Mouse (Mus musculus) forebrain, embryonic 12.5 days (tissue): ENCODE measurements around the gene Proser2. TPM values are rescaled to one million over a fixed set of nuclear protein-coding genes. Genes with fewer than 3 reads are reported as not detected.
"Not testable (repeated sequence)": the region's sequence is repeated elsewhere in the genome, so short reads cannot be mapped to it uniquely, and the experiment has no call there.

Experiments
- ATAC-seq: fragments of 200-750 bp; cut with Nextera tagmentation; 2 replicates; pipeline ENCODE4 v1.8.0; 2017; ENCODE audit warnings: moderate TSS enrichment; ENCODE audit not compliant: low FRiP score
- H3K27ac ChIP-seq: fragments of 300-500 bp; sonication (generic); 2 replicates; pipeline ENCODE4 v1.5.1; 2016; ENCODE audit warnings: mild to moderate bottlenecking
- H3K27me3 ChIP-seq: fragments of 300-500 bp; sonication (generic); 2 replicates; pipeline ENCODE4 v1.6.1; 2016; ENCODE audit warnings: mild to moderate bottlenecking
- H3K36me3 ChIP-seq: fragments of 300-500 bp; sonication (generic); replicated peaks from 2 replicates; pipeline ENCODE4 v1.6.1; 2016; ENCODE audit warnings: mild to moderate bottlenecking
- H3K4me1 ChIP-seq: fragments of 300-500 bp; sonication (generic); 2 replicates; pipeline ENCODE4 v1.6.1; 2016
- H3K4me2 ChIP-seq: fragments of 300-500 bp; sonication (generic); 2 replicates; pipeline ENCODE4 v1.6.1; 2016; ENCODE audit warnings: mild to moderate bottlenecking, moderate library complexity
- H3K4me3 ChIP-seq: fragments of 300-500 bp; sonication (generic); replicated peaks from 2 replicates; pipeline ENCODE4 v1.5.1; 2016; ENCODE audit warnings: mild to moderate bottlenecking
- H3K9ac ChIP-seq: fragments of 300-500 bp; sonication (generic); 2 replicates; pipeline ENCODE4 v1.6.1; 2016; ENCODE audit warnings: mild to moderate bottlenecking
- H3K9me3 ChIP-seq: fragments of 300-500 bp; sonication (generic); 2 replicates; pipeline ENCODE4 v1.6.1; 2016
- WGBS: fragments of 180-500 bp; shearing (Covaris S2); methylation state at CpG from one replicate; pipeline ENCODE4 v1.1.7; 2016; 5-methylcytosine and 5-hydroxymethylcytosine counted together
- polyA plus RNA-seq: library from polyadenylated mRNA; unstranded; fragments of >200 nt; fragmentation: Nextera tagmentation; extraction: Ambion mirVana; gene quantifications from 2 replicates; pipeline ENCODE4 v1.2.1, GENCODE M21; 2016

Proser2 gene
- polyA plus RNA-seq, 1 experiment from 2014 or later, result 2.6 TPM

DNA sequence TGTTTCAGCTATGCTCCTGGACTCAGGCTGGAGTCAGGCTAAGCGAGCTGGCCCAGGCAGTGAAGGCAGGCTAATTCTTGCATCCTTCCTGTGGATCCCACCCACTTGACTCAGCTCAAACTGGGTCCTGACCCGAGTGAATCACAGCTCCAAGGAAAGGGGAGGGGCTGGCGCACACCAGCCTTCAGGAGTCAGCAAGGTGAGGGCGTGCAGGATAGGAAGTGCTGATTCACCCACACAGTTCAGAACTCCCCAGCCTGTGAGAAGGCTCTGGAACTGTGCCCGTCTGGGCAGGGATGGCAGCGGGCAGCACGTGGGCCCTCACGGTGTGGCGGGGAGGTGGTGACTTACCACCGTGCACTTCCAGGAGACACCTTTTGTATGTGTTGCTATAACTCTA lies 11.8 kb downstream of the Proser2 start:
- no peaks in the 10 kb centered on the region for H3K36me3 ChIP-seq
- 83% methylated on average over 10 of the region's 10 CpGs for WGBS
- H3K4me1 ChIP-seq, result no peaks in the 10 kb centered on the region
- no peak overlapping the region for H3K4me3 ChIP-seq
- no peak overlapping the region for H3K27ac ChIP-seq
- ATAC-seq, result no peak
- H3K9me3 ChIP-seq, result no peaks in the 10 kb centered on the region
- H3K9ac ChIP-seq, result no peak overlapping the region
- no peak overlapping the region for H3K4me2 ChIP-seq
- no peaks in the 10 kb centered on the region for H3K27me3 ChIP-seq

DNA sequence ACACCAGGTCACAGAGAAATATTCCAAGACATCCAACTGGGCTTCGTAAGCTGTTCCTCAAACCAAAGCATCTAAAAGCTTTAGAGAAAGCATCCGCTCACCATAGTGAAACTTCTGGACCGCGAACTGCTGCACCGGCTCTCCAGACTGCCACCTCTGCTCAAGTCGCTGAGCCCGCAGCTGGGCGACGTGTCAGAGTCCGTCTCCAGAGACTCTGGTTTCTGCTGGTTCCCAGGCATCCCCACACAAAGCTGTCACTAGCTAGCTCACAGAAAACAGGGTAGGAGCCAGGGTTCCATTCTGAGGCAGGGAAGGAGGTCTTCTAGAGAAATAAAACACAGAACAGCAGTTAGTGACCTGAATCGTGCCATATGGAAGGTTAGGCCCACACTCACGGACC lies 16.2 kb downstream of the Proser2 start:
- Histone ChIP-seq H3K9ac (no peak overlapping the region), H3K9me3 (no peaks in the 10 kb centered on the region), H3K36me3 (no peaks in the 10 kb centered on the region), H3K4me2 (no peak overlapping the region), H3K4me3 (no peak overlapping the region), H3K27me3 (no peaks in the 10 kb centered on the region), H3K27ac (no peak overlapping the region), H3K4me1 (no peaks in the 10 kb centered on the region)
- no peak for ATAC-seq
- 84% methylated on average over 12 of the region's 12 CpGs for WGBS

DNA sequence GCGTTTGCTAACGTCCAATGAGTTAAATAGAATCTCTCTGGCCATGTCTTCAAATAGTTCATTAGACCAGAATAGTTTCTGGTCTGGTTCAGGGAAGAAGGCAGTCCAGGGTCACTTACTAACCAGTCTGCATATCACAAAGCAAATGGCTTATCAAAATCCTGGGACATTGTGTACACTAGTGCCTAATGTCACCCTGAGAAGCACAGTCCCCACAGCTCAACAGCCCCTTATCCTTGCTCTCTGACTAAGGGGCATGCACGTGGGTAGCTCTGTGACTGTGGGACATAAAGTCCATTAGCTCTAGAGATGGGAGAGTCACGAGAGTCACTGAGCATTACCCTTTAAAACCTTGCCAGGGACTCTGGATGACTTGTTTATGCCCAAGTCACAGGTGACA lies 17.4 kb downstream of the Proser2 start:
- Histone ChIP-seq H3K4me2 (no peak overlapping the region), H3K36me3 (no peaks in the 10 kb centered on the region), H3K4me1 (no peaks in the 10 kb centered on the region), H3K27me3 (no peaks in the 10 kb centered on the region), H3K4me3 (no peak overlapping the region), H3K9ac (no peak overlapping the region), H3K9me3 (no peaks in the 10 kb centered on the region), H3K27ac (no peak overlapping the region)
- ATAC-seq, result no peak
- WGBS, result 71% methylated on average over 4 of the region's 4 CpGs

DNA sequence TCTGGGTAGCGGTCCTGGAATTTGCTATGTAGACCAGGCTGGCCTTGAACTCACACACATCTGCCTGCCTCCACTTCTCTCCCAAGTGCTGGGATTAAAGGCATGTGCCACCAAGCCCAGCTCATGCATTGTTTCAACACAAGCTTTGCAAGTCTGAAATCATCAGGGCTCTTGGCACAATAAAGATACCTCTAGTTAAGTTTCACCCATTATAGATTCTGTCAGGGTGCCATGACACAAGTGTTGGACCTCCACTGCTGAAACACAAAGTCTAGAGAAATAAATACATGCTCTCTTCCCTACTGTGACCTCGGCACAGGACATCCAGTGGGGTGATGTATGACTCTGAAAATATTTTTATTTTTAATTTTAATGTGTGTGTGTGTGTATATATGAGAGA lies 24.6 kb downstream of the Proser2 start:
- H3K4me1 ChIP-seq, result peaks cover 4% of the 10 kb centered on the region
- no peaks in the 10 kb centered on the region for H3K9me3 ChIP-seq
- no peak overlapping the region for H3K4me2 ChIP-seq
- H3K36me3 ChIP-seq, result no peaks in the 10 kb centered on the region
- H3K9ac ChIP-seq, result no peak overlapping the region
- H3K4me3 ChIP-seq, result no peak overlapping the region
- peaks cover 13% of the 10 kb centered on the region for H3K27me3 ChIP-seq
- no peak overlapping the region for H3K27ac ChIP-seq
- whole genome bisulfite sequencing, result 92% methylated on average over 2 of the region's 2 CpGs
- no peak for ATAC-seq

DNA sequence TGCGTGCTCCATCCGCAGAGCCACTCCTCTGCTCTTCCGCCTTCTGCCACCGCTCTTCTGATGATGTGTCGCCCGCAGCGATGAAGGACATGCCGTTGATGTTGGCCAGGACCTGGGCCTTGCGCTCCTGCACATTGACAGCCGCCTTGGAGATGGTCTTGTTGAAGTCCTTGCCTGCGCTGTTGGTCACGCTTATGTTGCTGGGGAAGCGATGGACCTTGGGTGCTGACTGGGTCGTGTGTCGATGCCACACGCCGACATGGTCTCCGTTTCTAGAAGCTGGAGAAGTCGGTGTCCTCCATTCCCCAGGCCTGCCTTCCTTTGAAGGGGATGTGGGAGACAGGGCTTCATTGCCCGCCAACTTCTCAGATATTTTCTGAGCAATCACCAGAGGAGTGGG lies 29.3 kb downstream of the Proser2 start:
- no peak for ATAC-seq
- Histone ChIP-seq H3K9me3 (no peaks in the 10 kb centered on the region), H3K4me1 (peaks cover 12% of the 10 kb centered on the region), H3K9ac (peak overlapping the region; percentile 47), H3K4me2 (peak overlapping the region; percentile 91), H3K27ac (no peak overlapping the region), H3K27me3 (peaks cover 21% of the 10 kb centered on the region), H3K4me3 (peak overlapping the region; percentile 49), H3K36me3 (no peaks in the 10 kb centered on the region)
- 45% methylated on average over 20 of the region's 20 CpGs for WGBS

DNA sequence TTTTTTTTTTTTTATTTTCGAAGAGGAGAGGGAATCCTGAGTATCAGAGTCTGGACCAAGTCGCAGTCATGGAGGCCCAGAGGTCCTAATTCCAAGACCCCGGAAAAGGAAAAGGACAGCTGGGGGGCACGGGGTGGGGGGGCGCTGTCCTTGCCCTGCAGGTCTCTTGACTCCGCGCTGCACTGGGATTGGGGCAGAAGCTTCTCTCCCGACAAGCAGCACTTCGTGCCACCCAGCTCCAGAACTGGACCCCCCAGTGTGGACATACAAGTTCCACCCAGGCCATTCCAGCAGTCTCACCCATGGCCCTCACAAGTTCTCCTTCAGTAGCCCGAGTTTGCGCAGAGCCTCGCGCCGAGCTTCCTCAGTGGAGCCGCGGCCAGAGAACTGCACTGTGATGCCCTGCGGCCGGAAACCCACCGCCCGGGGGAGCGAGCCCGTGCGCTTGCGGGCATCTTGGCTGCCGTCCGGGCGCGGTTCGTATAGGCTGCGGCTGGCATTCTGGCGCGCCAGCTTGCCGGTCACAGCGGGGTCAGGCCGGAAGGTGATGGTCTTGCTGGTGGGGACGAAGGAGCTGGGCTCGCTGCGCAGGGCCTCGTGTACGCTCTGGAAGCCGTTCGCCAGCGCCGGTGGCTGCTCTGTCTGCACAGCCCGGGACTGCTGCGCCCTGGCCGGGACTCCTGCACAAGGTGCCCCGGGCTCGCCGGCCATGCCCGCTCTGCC lies 29.8 kb downstream of the Proser2 start:
- no peaks in the 10 kb centered on the region for H3K36me3 ChIP-seq
- no peak overlapping the region for H3K27ac ChIP-seq
- H3K9me3 ChIP-seq, result no peaks in the 10 kb centered on the region
- peak; percentile 57 for ATAC-seq
- peak overlapping the region; percentile 49 for H3K4me3 ChIP-seq
- 13% methylated on average over 50 of the region's 51 CpGs for WGBS
- H3K9ac ChIP-seq, result peak overlapping the region; percentile 47
- H3K4me2 ChIP-seq, result peak overlapping the region; percentile 91
- peaks cover 12% of the 10 kb centered on the region for H3K4me1 ChIP-seq
- peaks cover 21% of the 10 kb centered on the region for H3K27me3 ChIP-seq

DNA sequence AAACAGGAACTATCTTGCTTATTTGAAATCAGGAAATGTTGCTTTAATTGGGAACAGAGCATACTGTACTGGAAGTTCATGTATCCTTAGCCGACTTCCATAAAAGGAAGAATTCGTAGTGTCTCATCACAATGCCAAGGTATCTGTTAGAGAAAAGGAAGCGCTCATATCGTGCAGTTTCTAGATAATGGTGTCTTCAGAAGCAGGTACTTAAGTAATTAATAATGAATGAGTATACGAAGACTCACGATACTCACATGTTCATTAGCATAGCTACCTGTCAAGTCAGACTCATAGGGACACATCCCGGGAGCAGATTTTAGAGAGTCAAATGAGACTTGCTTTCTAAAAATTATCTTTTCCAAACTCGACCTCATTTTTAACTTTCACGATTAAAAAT lies 30.6 kb downstream of the Proser2 start:
- Histone ChIP-seq H3K9me3 (no peaks in the 10 kb centered on the region), H3K4me2 (no peak overlapping the region), H3K4me1 (peaks cover 12% of the 10 kb centered on the region), H3K27me3 (peaks cover 21% of the 10 kb centered on the region), H3K36me3 (no peaks in the 10 kb centered on the region), H3K27ac (no peak overlapping the region), H3K9ac (no peak overlapping the region), H3K4me3 (no peak overlapping the region)
- ATAC-seq, result no peak
- WGBS, result 82% methylated on average over 9 of the region's 9 CpGs

DNA sequence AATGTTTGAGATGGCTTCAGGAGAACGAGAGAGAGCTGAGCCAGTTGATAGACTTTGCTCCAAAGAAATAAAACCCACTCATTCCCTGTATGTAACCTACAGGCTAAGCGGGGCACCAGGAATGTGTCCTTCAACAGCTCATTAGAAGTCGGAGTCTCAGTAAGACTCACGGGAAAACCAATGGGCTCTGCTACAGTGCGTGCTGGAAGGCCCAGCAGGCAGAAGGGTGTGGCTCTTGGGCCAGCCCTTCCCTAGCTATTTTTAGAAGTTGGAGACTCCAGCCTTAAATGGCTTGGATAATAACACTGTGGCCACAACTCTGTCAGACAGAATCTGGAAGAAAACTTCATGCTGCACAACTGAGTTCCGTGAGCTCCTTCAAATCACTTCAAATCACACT lies 31.1 kb downstream of the Proser2 start:
- H3K36me3 ChIP-seq, result no peaks in the 10 kb centered on the region
- no peak overlapping the region for H3K4me3 ChIP-seq
- no peak for ATAC-seq
- WGBS, result 38% methylated on average over 6 of the region's 6 CpGs
- H3K9me3 ChIP-seq, result no peaks in the 10 kb centered on the region
- peaks cover 12% of the 10 kb centered on the region for H3K4me1 ChIP-seq
- no peak overlapping the region for H3K9ac ChIP-seq
- peaks cover 21% of the 10 kb centered on the region for H3K27me3 ChIP-seq
- no peak overlapping the region for H3K4me2 ChIP-seq
- H3K27ac ChIP-seq, result no peak overlapping the region

DNA sequence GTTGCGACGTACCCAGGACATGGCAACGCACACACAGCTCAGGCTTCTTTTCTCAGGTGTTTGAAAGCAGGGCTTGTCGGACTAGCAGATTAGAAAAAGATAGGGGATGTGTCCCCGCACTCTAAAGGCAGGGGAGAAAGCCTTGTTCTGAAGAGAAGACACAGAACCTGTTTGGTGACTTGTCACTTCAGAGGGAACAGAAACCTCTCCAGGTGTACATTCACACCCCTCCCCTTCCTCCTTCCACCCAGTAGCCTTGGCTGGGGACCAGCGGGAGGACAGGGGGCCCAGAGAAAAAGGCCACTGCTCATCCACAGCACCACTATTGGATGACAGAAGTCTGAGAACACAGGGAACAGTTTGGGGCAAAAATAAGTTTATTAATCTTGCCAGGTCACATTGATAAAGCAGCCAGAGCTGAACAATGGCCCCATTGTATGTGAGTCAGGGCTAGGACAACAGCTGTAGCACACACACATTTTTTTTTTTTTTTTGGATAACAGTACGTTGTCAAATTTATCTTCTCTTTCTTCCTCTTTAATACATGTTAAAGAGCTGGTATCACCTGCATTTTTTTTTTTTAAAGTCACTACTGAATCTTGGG lies 32.8 kb downstream of the Proser2 start:
- H3K9ac ChIP-seq, result no peak overlapping the region
- no peak overlapping the region for H3K27ac ChIP-seq
- H3K4me2 ChIP-seq, result no peak overlapping the region
- no peaks in the 10 kb centered on the region for H3K36me3 ChIP-seq
- H3K27me3 ChIP-seq, result peaks cover 21% of the 10 kb centered on the region
- no peaks in the 10 kb centered on the region for H3K9me3 ChIP-seq
- H3K4me3 ChIP-seq, result no peak overlapping the region
- ATAC-seq, result no peak
- H3K4me1 ChIP-seq, result peaks cover 12% of the 10 kb centered on the region
- 76% methylated on average over 7 of the region's 7 CpGs for WGBS

DNA sequence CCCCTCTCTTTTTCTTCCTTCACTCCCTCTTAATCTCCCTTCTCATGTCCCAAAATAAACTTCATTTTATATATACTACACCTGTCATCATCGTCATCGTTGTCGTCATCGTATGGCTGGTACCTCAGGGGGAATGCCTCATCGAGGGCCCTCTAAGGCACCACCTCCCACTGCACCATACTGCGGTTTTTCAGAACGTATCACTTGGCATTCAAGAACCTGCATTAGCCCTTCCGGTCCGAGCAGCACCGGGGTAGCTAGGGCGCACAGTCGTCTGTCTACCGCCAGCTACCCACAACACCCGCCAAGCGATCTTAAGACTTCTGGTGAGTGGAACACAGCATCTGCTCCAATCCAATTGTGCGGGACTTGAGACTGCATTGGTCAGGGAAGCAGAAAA lies 40.1 kb downstream of the Proser2 start:
- 88% methylated on average over 16 of the region's 16 CpGs for WGBS
- H3K4me1 ChIP-seq, H3K9ac ChIP-seq, H3K9me3 ChIP-seq, H3K4me2 ChIP-seq, H3K27ac ChIP-seq, H3K36me3 ChIP-seq, H3K27me3 ChIP-seq, ATAC-seq, H3K4me3 ChIP-seq: not testable (repeated sequence)

DNA sequence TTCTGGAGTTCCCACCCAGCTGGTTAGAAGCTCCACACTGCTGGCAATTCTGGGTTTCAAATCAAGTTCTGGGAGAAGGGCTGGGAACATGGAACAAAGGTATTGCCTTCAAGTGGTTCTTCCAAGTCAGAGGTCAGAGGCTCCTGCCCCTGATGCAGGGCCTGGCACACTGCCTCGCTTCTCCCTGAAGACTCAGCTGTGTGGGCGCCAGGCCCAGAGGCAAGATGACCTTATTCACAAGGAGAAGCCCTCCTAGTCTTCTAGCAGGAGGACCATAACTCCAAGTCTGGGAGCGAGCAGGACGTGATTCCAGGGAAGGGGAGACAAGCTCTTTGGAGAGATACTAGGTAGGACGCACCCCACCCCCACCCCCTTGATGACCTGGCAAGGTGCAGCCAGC lies 42.9 kb downstream of the Proser2 start:
- WGBS, result 85% methylated on average over 5 of the region's 5 CpGs
- Histone ChIP-seq H3K36me3 (no peaks in the 10 kb centered on the region), H3K9ac (no peak overlapping the region), H3K4me3 (no peak overlapping the region), H3K4me1 (no peaks in the 10 kb centered on the region), H3K9me3 (no peaks in the 10 kb centered on the region), H3K4me2 (no peak overlapping the region), H3K27me3 (no peaks in the 10 kb centered on the region), H3K27ac (no peak overlapping the region)
- ATAC-seq, result no peak

DNA sequence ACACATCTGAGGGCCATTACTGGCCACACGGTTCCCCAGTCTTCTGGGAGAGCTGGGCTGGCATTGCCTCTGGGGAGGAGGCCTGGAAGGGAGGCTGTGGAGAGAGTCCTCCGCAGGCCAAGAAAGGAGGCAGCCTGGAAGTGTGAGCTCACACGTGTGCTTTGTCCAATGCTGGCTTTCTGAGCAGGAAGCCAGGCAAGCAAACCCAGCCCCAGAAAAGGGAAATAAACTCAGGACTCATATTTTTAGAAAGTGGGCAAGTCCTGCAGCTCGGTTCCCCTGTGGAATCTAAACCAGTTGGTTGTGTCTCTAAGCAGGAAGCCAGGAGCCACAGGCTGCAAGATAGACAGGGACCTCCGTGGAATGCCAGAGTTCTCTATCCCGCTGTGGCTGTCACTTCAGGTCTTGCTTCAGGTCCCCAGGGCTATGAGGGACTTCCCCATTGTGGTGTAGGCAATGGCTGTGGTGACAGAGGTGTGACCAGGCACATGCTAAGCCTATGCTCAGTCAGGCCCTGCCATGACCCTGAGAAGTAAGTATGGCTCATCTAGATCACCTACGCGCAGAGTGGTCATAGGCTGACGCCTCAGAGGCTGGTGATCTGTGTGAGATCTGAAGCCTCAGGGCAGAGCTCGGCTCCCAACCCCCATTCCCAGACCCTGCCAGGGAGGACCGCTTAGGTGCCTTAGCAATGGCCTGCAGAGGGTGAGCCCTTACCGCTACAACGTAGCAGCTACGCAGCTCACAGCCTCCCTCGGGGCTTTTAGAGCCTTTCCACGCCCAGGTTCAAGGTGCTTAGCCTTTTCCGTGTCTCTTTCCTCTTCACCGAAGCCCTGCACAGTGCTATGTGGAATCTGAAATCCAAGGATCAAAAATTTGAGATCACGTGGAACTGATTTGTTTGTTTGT lies 44.1 kb downstream of the Proser2 start:
- Histone ChIP-seq H3K4me1 (no peaks in the 10 kb centered on the region), H3K4me2 (no peak overlapping the region), H3K9me3 (no peaks in the 10 kb centered on the region), H3K9ac (no peak overlapping the region), H3K27ac (no peak overlapping the region), H3K36me3 (no peaks in the 10 kb centered on the region), H3K4me3 (no peak overlapping the region), H3K27me3 (no peaks in the 10 kb centered on the region)
- WGBS, result 82% methylated on average over 19 of the region's 19 CpGs
- no peak for ATAC-seq
